Mouse (Mus musculus) CD4-positive helper T cell, adult 2 months (primary cell): ENCODE measurements around the gene Ccdc187.

Experiments used
- DNase-seq: peaks from one replicate; pipeline ENCODE4 v3.0.0-alpha.2; 2012; ENCODE audit warnings: low read depth, missing footprints, low spot score

Gene Ccdc187

GRCm38 (mm10) chr2:26294457-26294856, at the start of gene Ccdc187:
Gene Ccdc187 (minus strand): TSS chr2:26294557.
- no peak for DNase-seq

- DNase-seq, result no peak
Observed at GRCm38 (mm10) chr2:26342609-26343490, 48.5 kb upstream of the Ccdc187 start.

GRCm38 (mm10) chr2:26342044-26342443, 47.7 kb upstream of the Ccdc187 start:
- DNase-seq, result no peak

- DNase-seq, result no peak
Observed at GRCm38 (mm10) chr2:26341510-26341981, 47.2 kb upstream of the Ccdc187 start.

GRCm38 (mm10) chr2:26339204-26339551, 44.8 kb upstream of the Ccdc187 start:
- DNase-seq, result no peak

GRCm38 (mm10) chr2:26338302-26339203, 44.2 kb upstream of the Ccdc187 start:
- no peak for DNase-seq

- DNase-seq, result no peak
Observed at GRCm38 (mm10) chr2:26330702-26331101, 36.3 kb upstream of the Ccdc187 start.

GRCm38 (mm10) chr2:26330056-26330468, 35.7 kb upstream of the Ccdc187 start:
- no peak for DNase-seq

- DNase-seq, result no peak
Observed at GRCm38 (mm10) chr2:26329402-26329801, 35.0 kb upstream of the Ccdc187 start.

GRCm38 (mm10) chr2:26327852-26328251, 33.5 kb upstream of the Ccdc187 start:
- DNase-seq, result peak; percentile 68

- peak; percentile 72 for DNase-seq
Observed at GRCm38 (mm10) chr2:26325386-26326181, 31.2 kb upstream of the Ccdc187 start.

GRCm38 (mm10) chr2:26324917-26325316, 30.6 kb upstream of the Ccdc187 start:
- peak; percentile 43 for DNase-seq

GRCm38 (mm10) chr2:26323589-26324325, 29.4 kb upstream of the Ccdc187 start:
- DNase-seq, result no peak

GRCm38 (mm10) chr2:26320245-26321185, 26.2 kb upstream of the Ccdc187 start:
- no peak for DNase-seq

GRCm38 (mm10) chr2:26319519-26320244, 25.3 kb upstream of the Ccdc187 start:
- DNase-seq, result no peak

- no peak for DNase-seq
Observed at GRCm38 (mm10) chr2:26319109-26319508, 24.8 kb upstream of the Ccdc187 start.

GRCm38 (mm10) chr2:26317991-26318672, 23.8 kb upstream of the Ccdc187 start:
- DNase-seq, result no peak

GRCm38 (mm10) chr2:26317371-26317770, 23.0 kb upstream of the Ccdc187 start:
- no peak for DNase-seq
